Mouse (Mus musculus) c-Kit-positive CD71-positive TER-119-negative erythroid progenitor cells, embryonic 14.5 days (primary cell): Measurements from ENCODE around the gene Upp2.

ENCODE experiments used
- DNase-seq: peaks from one replicate; pipeline ENCODE4 v3.0.0-alpha.2; 2013; ENCODE audit warnings: low read depth

Gene Upp2

GRCm38 (mm10) chr2:58679968-58680367 lies 112.9 kb downstream of the Upp2 start:
- DNase-seq, result no peak

GRCm38 (mm10) chr2:58680794-58681193 lies 113.7 kb downstream of the Upp2 start:
- DNase-seq, result no peak

- no peak for DNase-seq
These were observed 114.3 kb downstream of the Upp2 start for GRCm38 (mm10) chr2:58681394-58681793.

- DNase-seq, result no peak
These were observed 130.4 kb downstream of the Upp2 start for GRCm38 (mm10) chr2:58697501-58697900.

- peak; percentile 2 for DNase-seq
These were observed 132.8 kb downstream of the Upp2 start for GRCm38 (mm10) chr2:58699931-58700330.

- DNase-seq, result no peak
These were observed 133.3 kb downstream of the Upp2 start for GRCm38 (mm10) chr2:58700354-58700753.

- DNase-seq, result no peak
These were observed 134.5 kb downstream of the Upp2 start for GRCm38 (mm10) chr2:58701627-58702026.

- no peak for DNase-seq
These were observed 136.1 kb downstream of the Upp2 start for GRCm38 (mm10) chr2:58703226-58703625.

- DNase-seq, result no peak
These were observed 136.5 kb downstream of the Upp2 start for GRCm38 (mm10) chr2:58703646-58704045.

- DNase-seq, result no peak
These were observed 137.5 kb downstream of the Upp2 start for GRCm38 (mm10) chr2:58704576-58704975.

GRCm38 (mm10) chr2:58707676-58708075 lies 140.6 kb downstream of the Upp2 start:
- DNase-seq, result no peak

- DNase-seq, result no peak
These were observed 143.1 kb downstream of the Upp2 start for GRCm38 (mm10) chr2:58710234-58710633.

GRCm38 (mm10) chr2:58711049-58711448 lies 144.0 kb downstream of the Upp2 start:
- DNase-seq, result no peak

GRCm38 (mm10) chr2:58711491-58711890 lies 144.4 kb downstream of the Upp2 start:
- no peak for DNase-seq

- no peak for DNase-seq
These were observed 144.8 kb downstream of the Upp2 start for GRCm38 (mm10) chr2:58711935-58712334.

- DNase-seq, result no peak
These were observed 150.8 kb downstream of the Upp2 start for GRCm38 (mm10) chr2:58717898-58718297.

GRCm38 (mm10) chr2:58737192-58737820 lies 170.2 kb downstream of the Upp2 start:
- DNase-seq, result no peak

GRCm38 (mm10) chr2:58741213-58741612 lies 174.1 kb downstream of the Upp2 start:
- no peak for DNase-seq

- DNase-seq, result no peak
These were observed 174.9 kb downstream of the Upp2 start for GRCm38 (mm10) chr2:58742026-58742425.

- no peak for DNase-seq
These were observed 176.3 kb downstream of the Upp2 start for GRCm38 (mm10) chr2:58743446-58743845.

GRCm38 (mm10) chr2:58747483-58748229 lies 180.6 kb downstream of the Upp2 start:
- DNase-seq, result no peak

GRCm38 (mm10) chr2:58748296-58748695 lies 181.2 kb downstream of the Upp2 start:
- no peak for DNase-seq

GRCm38 (mm10) chr2:58752891-58753290 lies 185.8 kb downstream of the Upp2 start:
- no peak for DNase-seq

- DNase-seq, result no peak
These were observed 187.6 kb downstream of the Upp2 start for GRCm38 (mm10) chr2:58754736-58755135.
